Mouse (Mus musculus): Measurements from ENCODE around the gene Ccdc50.

Gene Ccdc50

GRCm38 (mm10) chr16:27388761-27389451 lies at the start of gene Ccdc50:
Gene Ccdc50, plus strand, starts transcription at chr16:27388869.
- peak; percentile 71 to 75 for DNase-seq (ENCODE audit: low spot score in 2 of 2)

GRCm38 (mm10) chr16:27347521-27347920 lies 41.1 kb upstream of the Ccdc50 start:
- no peak for DNase-seq (ENCODE audit: low spot score in 2 of 2)

GRCm38 (mm10) chr16:27348359-27348758 lies 40.3 kb upstream of the Ccdc50 start:
- DNase-seq (ENCODE audit: low spot score in 2 of 2): no peak

GRCm38 (mm10) chr16:27349235-27349634 lies 39.4 kb upstream of the Ccdc50 start:
- DNase-seq (ENCODE audit: low spot score in 2 of 2): no peak

GRCm38 (mm10) chr16:27349878-27350532 lies 38.7 kb upstream of the Ccdc50 start:
- DNase-seq (ENCODE audit: low spot score in 2 of 2): no peak

- DNase-seq (ENCODE audit: low spot score in 2 of 2): no peak
Measured at GRCm38 (mm10) chr16:27354464-27354863, 34.2 kb upstream of the Ccdc50 start.

- no peak for DNase-seq (ENCODE audit: low spot score in 2 of 2)
Measured at GRCm38 (mm10) chr16:27360059-27360458, 28.6 kb upstream of the Ccdc50 start.

GRCm38 (mm10) chr16:27370191-27370590 lies 18.5 kb upstream of the Ccdc50 start, which contains the start of gene Uts2b:
Gene Uts2b, minus strand, starts transcription at chr16:27370239.
- no peak for DNase-seq (ENCODE audit: low spot score in 2 of 2)

GRCm38 (mm10) chr16:27370700-27371099 lies 18.0 kb upstream of the Ccdc50 start:
- no peak for DNase-seq (ENCODE audit: low spot score in 2 of 2)

- DNase-seq (ENCODE audit: low spot score in 2 of 2): no peak
Measured at GRCm38 (mm10) chr16:27374139-27374538, 14.5 kb upstream of the Ccdc50 start.

GRCm38 (mm10) chr16:27375318-27375717 lies 13.4 kb upstream of the Ccdc50 start:
- DNase-seq (ENCODE audit: low spot score in 2 of 2): no peak

GRCm38 (mm10) chr16:27376556-27376955 lies 12.1 kb upstream of the Ccdc50 start:
- no peak for DNase-seq (ENCODE audit: low spot score in 2 of 2)

- DNase-seq (ENCODE audit: low spot score in 2 of 2): no peak
Measured at GRCm38 (mm10) chr16:27382217-27382616, 6.5 kb upstream of the Ccdc50 start.

- DNase-seq (ENCODE audit: low spot score in 2 of 2): no peak
Measured at GRCm38 (mm10) chr16:27384893-27385603, 3.6 kb upstream of the Ccdc50 start.

GRCm38 (mm10) chr16:27385649-27386048 lies 3.0 kb upstream of the Ccdc50 start:
- DNase-seq (ENCODE audit: low spot score in 2 of 2): no peak

- DNase-seq (ENCODE audit: low spot score in 2 of 2): no peak
Measured at GRCm38 (mm10) chr16:27386850-27387407, 1.7 kb upstream of the Ccdc50 start.

- no peak for DNase-seq (ENCODE audit: low spot score in 2 of 2)
Measured at GRCm38 (mm10) chr16:27387634-27388611, 746 bp upstream of the Ccdc50 start.

GRCm38 (mm10) chr16:27389534-27390282 lies 1.0 kb downstream of the Ccdc50 start:
- peak in 1 of 2 experiments; percentile 11 for DNase-seq (ENCODE audit: low spot score in 2 of 2)

- no peak for DNase-seq (ENCODE audit: low spot score in 2 of 2)
Measured at GRCm38 (mm10) chr16:27390306-27390705, 1.6 kb downstream of the Ccdc50 start.

- no peak for DNase-seq (ENCODE audit: low spot score in 2 of 2)
Measured at GRCm38 (mm10) chr16:27391845-27392244, 3.2 kb downstream of the Ccdc50 start.

Measured in urinary bladder, postnatal 36 days (tissue).